Mouse (Mus musculus): ENCODE measurements around the gene Mpst.

The Mpst gene

GRCm38 (mm10) chr15:78406293-78406934 is at the start of gene Mpst:
Mpst (plus strand) TSS chr15:78406416.
- DNase-seq = peak; percentile 79 to 85

- DNase-seq = no peak
Measured at GRCm38 (mm10) chr15:78365916-78366315, 40.3 kb upstream of the Mpst start.

GRCm38 (mm10) chr15:78366875-78367274 is 39.3 kb upstream of the Mpst start:
- no peak for DNase-seq

GRCm38 (mm10) chr15:78367811-78368210 is 38.4 kb upstream of the Mpst start:
- no peak for DNase-seq

GRCm38 (mm10) chr15:78368926-78369346 is 37.3 kb upstream of the Mpst start:
- peak; percentile 15 to 57 for DNase-seq

- no peak for DNase-seq
Measured at GRCm38 (mm10) chr15:78369641-78370040, 36.6 kb upstream of the Mpst start.

- no peak for DNase-seq
Measured at GRCm38 (mm10) chr15:78372796-78373195, 33.4 kb upstream of the Mpst start.

- no peak for DNase-seq
Measured at GRCm38 (mm10) chr15:78374204-78374603, 32.0 kb upstream of the Mpst start.

GRCm38 (mm10) chr15:78377859-78378258 is 28.4 kb upstream of the Mpst start:
- DNase-seq = no peak

GRCm38 (mm10) chr15:78378556-78378955 is 27.7 kb upstream of the Mpst start:
- DNase-seq = no peak

GRCm38 (mm10) chr15:78380208-78380607 is 26.0 kb upstream of the Mpst start:
- no peak for DNase-seq

GRCm38 (mm10) chr15:78380741-78381140 is 25.5 kb upstream of the Mpst start:
- DNase-seq = no peak

- no peak for DNase-seq
Measured at GRCm38 (mm10) chr15:78382115-78382514, 24.1 kb upstream of the Mpst start.

GRCm38 (mm10) chr15:78383450-78384219 is 22.6 kb upstream of the Mpst start:
- no peak for DNase-seq

GRCm38 (mm10) chr15:78384220-78385116 is 21.7 kb upstream of the Mpst start:
- no peak for DNase-seq

- DNase-seq = no peak
Measured at GRCm38 (mm10) chr15:78385564-78385963, 20.7 kb upstream of the Mpst start.

- DNase-seq = no peak
Measured at GRCm38 (mm10) chr15:78390855-78391254, 15.4 kb upstream of the Mpst start.

- DNase-seq = no peak
Measured at GRCm38 (mm10) chr15:78395478-78395962, 10.7 kb upstream of the Mpst start, which contains the start of gene Tex33. Tex33 (minus strand) TSS chr15:78395912.

GRCm38 (mm10) chr15:78401345-78401744 is 4.9 kb upstream of the Mpst start:
- DNase-seq = no peak

- no peak for DNase-seq
Measured at GRCm38 (mm10) chr15:78401921-78402320, 4.3 kb upstream of the Mpst start.

- no peak for DNase-seq
Measured at GRCm38 (mm10) chr15:78402423-78402822, 3.8 kb upstream of the Mpst start.

GRCm38 (mm10) chr15:78403301-78403741 is 2.9 kb upstream of the Mpst start:
- no peak for DNase-seq

GRCm38 (mm10) chr15:78403896-78404295 is 2.3 kb upstream of the Mpst start:
- DNase-seq = no peak

Data from spleen, adult 18-20 months (tissue).